Mouse (Mus musculus) layer of hippocampus, adult 9-10 months (tissue): ENCODE measurements around the gene Ccdc149.

Experiments
- DNase-seq: peaks from one replicate; pipeline ENCODE4 v3.0.0; 2022; ENCODE audit warnings: low spot score

Gene Ccdc149

DNA sequence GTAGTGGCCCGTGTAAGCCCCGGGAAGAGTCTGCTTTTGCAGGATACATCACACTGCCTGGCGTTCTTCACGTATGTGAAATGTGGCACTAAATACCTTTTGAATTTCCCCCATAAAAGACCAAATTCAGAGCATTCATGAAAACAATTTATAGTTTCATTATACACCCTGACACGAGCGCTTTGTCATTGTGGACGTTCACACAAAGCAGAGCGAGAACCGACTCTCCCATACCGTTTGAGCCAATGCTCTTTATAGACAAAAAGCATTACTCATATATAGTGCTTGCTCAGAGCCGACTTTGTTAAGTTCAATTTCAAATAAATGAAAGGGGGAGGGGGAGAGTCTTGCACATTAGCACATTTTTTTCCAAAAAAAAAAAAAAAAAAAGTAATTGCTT is 31.0 kb downstream of the Ccdc149 start:
- no peak for DNase-seq

- DNase-seq: no peak
Observed at GRCm38 (mm10) chr5:52438946-52439345, 32.4 kb downstream of the Ccdc149 start.

DNA sequence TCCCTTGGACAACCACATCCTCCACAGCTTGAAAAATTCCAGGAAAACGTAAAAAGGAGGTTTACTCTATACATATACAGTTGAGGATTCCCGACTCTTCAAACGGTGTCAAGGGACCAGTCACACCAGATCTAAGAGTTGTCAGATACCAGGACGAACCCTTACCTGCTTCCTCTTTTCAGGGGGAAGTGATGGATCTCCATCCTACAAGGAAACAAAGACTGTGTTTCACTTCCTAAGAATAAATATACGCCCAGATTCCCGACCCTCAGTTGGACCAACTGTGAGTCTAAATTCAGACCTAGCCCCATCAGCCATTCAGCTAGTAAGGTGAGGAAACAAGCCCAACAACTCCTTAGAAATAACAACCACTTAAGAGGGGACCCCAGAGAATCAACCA is 35.8 kb downstream of the Ccdc149 start:
- DNase-seq: no peak

- DNase-seq: no peak
Observed at GRCm38 (mm10) chr5:52431276-52431844, 40.0 kb downstream of the Ccdc149 start.

GRCm38 (mm10) chr5:52429731-52430480 is 41.4 kb downstream of the Ccdc149 start:
- no peak for DNase-seq

- no peak for DNase-seq
Observed at GRCm38 (mm10) chr5:52428613-52429012, 42.7 kb downstream of the Ccdc149 start.

GRCm38 (mm10) chr5:52425819-52426218 is 45.5 kb downstream of the Ccdc149 start:
- no peak for DNase-seq

GRCm38 (mm10) chr5:52423893-52424292 is 47.4 kb downstream of the Ccdc149 start:
- no peak for DNase-seq

- no peak for DNase-seq
Observed at GRCm38 (mm10) chr5:52416485-52416884, 54.8 kb downstream of the Ccdc149 start.

- no peak for DNase-seq
Observed at GRCm38 (mm10) chr5:52415917-52416316, 55.4 kb downstream of the Ccdc149 start.

GRCm38 (mm10) chr5:52415193-52415592 is 56.1 kb downstream of the Ccdc149 start:
- DNase-seq: no peak

DNA sequence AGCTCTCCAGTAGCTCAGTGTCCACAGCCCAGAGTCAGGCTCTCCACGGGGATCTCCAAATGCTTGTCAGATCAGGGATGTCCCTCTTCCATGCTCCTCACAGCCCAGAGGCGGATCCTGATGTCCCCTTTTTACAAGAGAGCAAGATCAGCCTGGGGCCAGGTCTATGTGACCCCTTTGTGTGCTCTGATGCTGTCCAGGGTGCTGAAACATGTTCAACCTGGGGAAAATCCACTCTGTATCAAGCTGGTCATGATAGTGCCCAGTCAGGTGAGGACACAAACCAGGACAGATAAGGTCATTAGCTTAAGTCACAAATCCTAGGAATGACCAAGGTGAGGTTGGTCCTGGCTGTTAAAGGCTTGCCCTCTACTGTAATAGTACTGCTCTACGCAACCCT is 59.8 kb downstream of the Ccdc149 start:
- DNase-seq: no peak

GRCm38 (mm10) chr5:52410197-52410596 is 61.1 kb downstream of the Ccdc149 start:
- DNase-seq: no peak

GRCm38 (mm10) chr5:52408668-52409315 is 62.5 kb downstream of the Ccdc149 start:
- no peak for DNase-seq

GRCm38 (mm10) chr5:52404373-52404772 is 66.9 kb downstream of the Ccdc149 start:
- DNase-seq: no peak

DNA sequence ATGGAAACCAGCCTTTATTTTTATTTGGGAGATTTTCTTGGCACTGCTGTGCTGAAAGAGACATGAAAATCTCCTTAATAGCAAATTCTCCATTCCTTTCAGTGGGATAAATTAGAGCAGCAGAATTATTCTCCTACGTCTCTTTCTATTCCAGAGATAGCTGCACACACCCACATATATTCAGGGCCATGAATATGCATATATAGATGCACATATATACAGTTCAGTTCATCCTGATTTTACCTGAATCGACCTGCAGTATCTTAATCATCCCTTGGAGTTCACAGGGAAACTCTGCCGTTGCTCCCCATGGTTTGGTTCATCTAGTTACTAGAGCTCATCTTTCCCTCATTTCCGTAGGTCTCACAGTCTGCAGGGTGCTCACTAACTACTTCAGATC is 77.6 kb downstream of the Ccdc149 start:
- no peak for DNase-seq

DNA sequence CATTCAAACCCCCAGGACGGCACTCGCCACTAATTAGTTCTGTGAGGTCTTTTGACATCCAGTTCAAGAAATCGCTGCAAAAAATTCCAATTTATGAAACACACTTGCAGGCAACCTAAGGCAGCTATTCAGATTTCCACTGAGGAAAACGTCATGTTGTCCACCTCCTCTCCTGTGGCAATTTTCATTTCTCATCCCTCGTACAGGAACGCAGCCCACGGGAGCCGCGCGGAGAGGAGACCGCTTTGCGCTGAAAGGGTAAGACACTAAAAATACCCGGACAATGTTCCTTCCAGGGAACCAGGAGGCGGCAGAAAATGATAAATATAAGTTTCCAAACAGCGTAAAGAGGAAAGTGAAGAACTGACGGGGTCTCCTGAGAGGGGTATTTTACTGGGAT is 79.8 kb downstream of the Ccdc149 start:
- no peak for DNase-seq

GRCm38 (mm10) chr5:52390381-52390780 is 80.9 kb downstream of the Ccdc149 start:
- DNase-seq: no peak

DNA sequence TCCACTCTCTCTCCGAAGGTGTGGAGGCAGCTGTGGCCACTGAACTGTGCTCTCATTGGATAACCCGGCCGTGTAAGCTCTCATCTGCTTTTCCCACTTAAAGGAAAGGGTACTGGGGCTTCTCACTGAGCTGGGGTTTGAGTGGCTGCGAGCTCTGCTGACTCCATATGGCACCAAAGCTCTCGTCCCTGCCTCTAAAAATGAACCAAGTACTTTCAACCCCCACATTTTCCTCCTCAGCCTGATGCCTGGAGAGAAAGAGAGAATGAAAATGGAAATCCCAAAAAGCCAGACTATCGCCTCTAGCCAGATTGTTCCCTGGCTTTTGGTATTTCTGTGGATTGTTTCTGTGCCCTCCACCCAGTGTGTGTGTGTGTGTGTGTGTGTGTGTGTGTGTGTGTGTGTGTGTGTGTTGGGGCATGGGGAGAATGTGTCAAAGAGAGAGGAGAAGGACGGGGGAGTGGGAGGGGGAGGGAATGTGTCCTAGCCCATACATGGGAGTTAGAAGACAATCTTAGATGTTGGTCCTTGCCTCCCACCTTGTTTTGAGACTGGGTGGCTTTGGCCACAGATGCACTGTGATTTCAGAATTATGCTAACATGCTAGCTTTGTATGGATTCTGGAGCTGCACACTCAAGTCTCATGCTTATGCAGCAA is 83.1 kb downstream of the Ccdc149 start:
- no peak for DNase-seq

- DNase-seq: no peak
Observed at GRCm38 (mm10) chr5:52386016-52386415, 85.3 kb downstream of the Ccdc149 start.

DNA sequence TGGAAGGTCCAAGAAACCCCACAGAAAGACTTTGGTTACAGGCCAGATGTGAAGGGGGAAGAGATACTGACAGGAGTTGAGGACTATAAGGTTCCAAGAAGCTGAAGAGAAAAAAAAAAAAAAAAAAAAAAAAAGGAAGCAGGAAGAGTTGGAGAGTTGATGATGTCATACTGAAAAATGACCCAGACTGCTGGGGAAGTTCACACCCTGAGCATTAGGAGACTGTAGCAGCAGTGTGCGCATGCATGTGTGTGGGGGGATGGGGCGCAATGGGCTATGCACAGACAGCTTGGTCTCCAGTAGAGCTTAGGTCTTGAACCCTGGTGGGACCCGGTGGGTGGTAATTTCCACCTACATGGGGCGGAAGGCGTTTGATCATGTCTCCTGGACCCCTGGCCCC is 87.6 kb downstream of the Ccdc149 start:
- no peak for DNase-seq

- no peak for DNase-seq
Observed at GRCm38 (mm10) chr5:52382837-52383236, 88.5 kb downstream of the Ccdc149 start.

DNA sequence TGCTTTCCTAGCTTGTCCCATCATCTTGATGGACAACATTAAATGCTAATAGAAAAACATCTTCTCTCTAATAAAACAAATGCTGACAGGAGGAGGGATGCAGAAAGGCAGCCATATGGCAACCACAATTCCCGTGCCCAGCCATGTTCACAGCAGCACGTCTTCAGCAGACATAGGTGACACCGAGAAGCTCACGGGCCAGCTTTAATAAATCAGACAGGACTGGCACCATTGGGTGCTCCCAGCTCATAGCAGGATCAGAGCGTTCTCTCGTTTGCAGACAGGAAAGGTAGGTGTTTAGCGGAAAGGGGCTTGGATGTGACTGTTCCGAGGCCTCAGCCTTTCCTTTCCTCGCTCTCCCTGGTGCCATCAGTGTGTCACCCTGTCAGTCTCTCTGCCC is 95.5 kb downstream of the Ccdc149 start:
- no peak for DNase-seq
